ENCODE assay signal across 8 mouse cellular contexts in genomic region chr16:92319353-92320109, GRCm38 (mm10). TPM values are rescaled to one million over a fixed set of nuclear protein-coding genes. Genes with fewer than 3 reads are reported as not detected.
DNase-seq lines count a peak whose midpoint lies in the region.

No protein-coding gene starts in this region.

- peak; percentile 41 to 54 for DNase-seq in layer of hippocampus, postnatal 10 days (ENCODE audit: low spot score in 2 of 2)
- no peak for DNase-seq in layer of hippocampus, adult 8-10 months (ENCODE audit: low spot score in 2 of 2)
- DNase-seq in MEL-GATA-1-ER (ENCODE audit: extremely low read depth, low read depth), result peak; percentile 49
- peak; percentile 55 for DNase-seq in embryo, embryonic 10 days (ENCODE audit: low spot score)
- DNase-seq in left cerebral cortex, postnatal 14 days (ENCODE audit: low spot score in 2 of 2), result peak; percentile 58 to 69
- DNase-seq in naive thymus-derived CD4-positive, alpha-beta T cell, adult 2 months (ENCODE audit: low read depth), result peak; percentile 72
- peak; percentile 90 for DNase-seq in thymus, postnatal 14 days
- DNase-seq in layer of hippocampus, adult 9-11 months, result no peak

- intact Hi-C loops in left cerebral cortex, postnatal 14 days (cut with DNase I), result loop anchor here (2.0 to 5.0 kb wide), 2 partner anchors 15 to 1223 kb away; no protein-coding TSS in a partner anchor

RNA-seq across cellular contexts. Expression of gene Fam243, which starts 1.7 kb away (rescaled TPM):
- total RNA-seq in layer of hippocampus, postnatal 10 days (2021), result not detected
- total RNA-seq in layer of hippocampus, adult 8-10 months (2022), result not detected
- not detected for total RNA-seq in left cerebral cortex, postnatal 14 days (2021)

RNA-seq across cellular contexts. Expression of gene Smim11, which starts 18.4 kb away (rescaled TPM):
- total RNA-seq in layer of hippocampus, postnatal 10 days (2021), result 10 to 100 TPM; 20.4 to 22.9 TPM
- 10 to 100 TPM; 16.8 to 27.3 (median 21.0) TPM for total RNA-seq in layer of hippocampus, adult 8-10 months (2022)
- total RNA-seq in left cerebral cortex, postnatal 14 days (2021), result 10 to 100 TPM; 13.4 to 15.3 TPM

RNA-seq across cellular contexts. Expression of gene Kcne2, which starts 27.3 kb away (rescaled TPM):
- total RNA-seq in layer of hippocampus, postnatal 10 days (2021), result 1 to 10 TPM in 1 of 2 experiments, not detected in 1; 2.7 TPM
- 1 to 10 TPM in 2 of 4 experiments, not detected in 2; 1.2 to 1.5 TPM for total RNA-seq in layer of hippocampus, adult 8-10 months (2022)
- total RNA-seq in left cerebral cortex, postnatal 14 days (2021), result under 1 TPM; 0.42 to 0.66 TPM

RNA-seq across cellular contexts. Expression of gene Kcne1, which starts 39.7 kb away (rescaled TPM):
- total RNA-seq in layer of hippocampus, postnatal 10 days (2021), result not detected
- total RNA-seq in layer of hippocampus, adult 8-10 months (2022), result not detected
- total RNA-seq in left cerebral cortex, postnatal 14 days (2021), result not detected

Comparison
In these comparisons a context has a peak if more than half of its experiments do, and no peak if none do; other contexts are left out.
1. DNase-seq: peak in layer of hippocampus, postnatal 10 days (2 of 2), MEL-GATA-1-ER (single experiment), embryo, embryonic 10 days (single experiment), left cerebral cortex, postnatal 14 days (2 of 2), naive thymus-derived CD4-positive, alpha-beta T cell, adult 2 months (single experiment) and thymus, postnatal 14 days (single experiment); none in layer of hippocampus, adult 8-10 months (0 of 2) and layer of hippocampus, adult 9-11 months (single experiment).